Mouse (Mus musculus): ENCODE results near the gene Git2. TPM values are rescaled to one million over a fixed set of nuclear protein-coding genes. Genes with fewer than 3 reads are reported as not detected.

Git2 gene
- total and polyA plus RNA-seq, 3 experiments = 24.0 to 71.7 (median 64.9) TPM

DNA sequence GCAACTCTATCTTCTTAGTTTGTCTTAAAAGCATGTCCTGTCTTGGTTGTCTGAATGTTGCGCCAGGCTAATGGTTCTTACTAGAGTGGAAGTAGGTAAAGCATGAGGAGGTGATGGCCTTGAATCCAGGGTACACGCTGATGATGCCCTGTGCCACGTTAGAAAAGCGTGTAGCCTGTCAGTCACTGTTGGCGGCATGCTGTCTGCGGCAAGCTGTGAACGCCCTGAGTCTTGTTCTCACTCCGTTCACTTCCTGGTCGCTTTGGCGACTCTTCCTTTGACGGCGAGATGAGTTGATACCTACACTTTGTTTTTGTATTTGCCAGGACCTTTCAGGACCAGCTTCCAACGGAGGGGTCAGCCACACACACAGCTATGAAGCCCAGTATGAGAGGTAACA, 27.9 kb upstream of the Git2 start:
- no peak overlapping the region for H3K4me3 ChIP-seq (ENCODE audit: control insufficient read depth in 1 of 2, insufficient read depth in 1 of 2, low read depth in 2 of 2, low read length in 2 of 2)
- no peaks in the 10 kb centered on the region for H3K9me3 ChIP-seq (replicated peaks; ENCODE audit: insufficient read depth, low read length)
- no peaks in the 10 kb centered on the region for H3K27me3 ChIP-seq (ENCODE audit: control insufficient read depth in 1 of 2, insufficient read depth in 2 of 2, low read length in 2 of 2)
- H3K79me2 ChIP-seq (ENCODE audit: control insufficient read depth, insufficient read depth, low read length, poor library complexity) = no peaks in the 10 kb centered on the region
- no peaks in the 10 kb centered on the region; a peak in 2 of 4 replicates for H3K4me1 ChIP-seq (ENCODE audit: control insufficient read depth in 1 of 2, insufficient read depth in 2 of 2, low read length in 2 of 2)
- no peak for DNase-seq (ENCODE audit: low read depth, low spot score)
- H3K36me3 ChIP-seq (ENCODE audit: control insufficient read depth in 1 of 2, insufficient read depth in 2 of 2, low read length in 2 of 2) = peaks cover 6 to 16% of the 10 kb centered on the region in 2 experiments
- TF ChIP-seq MEF2A (IDR thresholded peaks at IDR 0.05; ENCODE audit: extremely low read depth, insufficient replicate concordance, low read depth, low read length, poor library complexity, severe bottlenecking) (no peak), ZKSCAN1 (IDR thresholded peaks at IDR 0.05; ENCODE audit: low read depth, low read length) (no peak), POLR2AphosphoS2 (IDR thresholded peaks at IDR 0.05; ENCODE audit: low read length) (no peak)
- H3K9ac ChIP-seq (ENCODE audit: control insufficient read depth, low read depth, low read length, poor library complexity, severe bottlenecking) = no peak overlapping the region
- no peak overlapping the region for H3K27ac ChIP-seq (ENCODE audit: control insufficient read depth, low read depth, low read length)

- no peak overlapping the region for H3K27ac ChIP-seq (ENCODE audit: control insufficient read depth, low read depth, low read length)
- no peaks in the 10 kb centered on the region for H3K79me2 ChIP-seq (ENCODE audit: control insufficient read depth, insufficient read depth, low read length, poor library complexity)
- H3K4me1 ChIP-seq (ENCODE audit: control insufficient read depth in 1 of 2, insufficient read depth in 2 of 2, low read length in 2 of 2) = no peaks in the 10 kb centered on the region; a peak in 2 of 4 replicates
- no peak overlapping the region for H3K4me3 ChIP-seq (ENCODE audit: control insufficient read depth in 1 of 2, insufficient read depth in 1 of 2, low read depth in 2 of 2, low read length in 2 of 2)
- H3K9me3 ChIP-seq (replicated peaks; ENCODE audit: insufficient read depth, low read length) = no peaks in the 10 kb centered on the region
- DNase-seq (ENCODE audit: low read depth, low spot score) = no peak
- H3K27me3 ChIP-seq (ENCODE audit: control insufficient read depth in 1 of 2, insufficient read depth in 2 of 2, low read length in 2 of 2) = no peaks in the 10 kb centered on the region
- H3K9ac ChIP-seq (ENCODE audit: control insufficient read depth, low read depth, low read length, poor library complexity, severe bottlenecking) = no peak overlapping the region
- TF ChIP-seq SIN3A (IDR thresholded peaks at IDR 0.05; ENCODE audit: low read length) (no peak), ZMIZ1 (IDR thresholded peaks at IDR 0.05; ENCODE audit: low read depth, low read length) (no peak), ZNF384 (IDR thresholded peaks at IDR 0.05; ENCODE audit: low read depth, low read length) (no peak), ELF1 (IDR thresholded peaks at IDR 0.05; ENCODE audit: low read depth, low read length) (no peak), TAL1 (IDR thresholded peaks at IDR 0.05; ENCODE audit: low read length) (no peak), USF2 (IDR thresholded peaks at IDR 0.05; ENCODE audit: borderline replicate concordance in 1 of 2, insufficient read depth in 1 of 2, low read depth in 1 of 2, low read length in 2 of 2) (no peak), MYC (IDR thresholded peaks at IDR 0.05; ENCODE audit: low read depth, low read length) (no peak), NRF1 (IDR thresholded peaks at IDR 0.05; ENCODE audit: insufficient read depth, low read depth, low read length, poor library complexity, severe bottlenecking) (no peak), SMC3 (IDR thresholded peaks at IDR 0.05; ENCODE audit: low read depth, low read length) (no peak), MYB (IDR thresholded peaks at IDR 0.05; ENCODE audit: low read depth, low read length) (no peak), E2F4 (IDR thresholded peaks at IDR 0.05; ENCODE audit: borderline replicate concordance, low read depth, low read length) (no peak), ZKSCAN1 (IDR thresholded peaks at IDR 0.05; ENCODE audit: low read depth, low read length) (no peak), CTCF (IDR thresholded peaks at IDR 0.05 in 2 of 3, conservative IDR thresholded peaks at IDR 0.05 in 1 of 3; ENCODE audit: control insufficient read depth in 1 of 3, insufficient read depth in 1 of 3, low read depth in 2 of 3, low read length in 3 of 3, poor library complexity in 1 of 3, severe bottlenecking in 1 of 3) (no peak), MEF2A (IDR thresholded peaks at IDR 0.05; ENCODE audit: extremely low read depth, insufficient replicate concordance, low read depth, low read length, poor library complexity, severe bottlenecking) (no peak), TCF12 (IDR thresholded peaks at IDR 0.05; ENCODE audit: low read depth, low read length) (no peak), BHLHE40 (IDR thresholded peaks at IDR 0.05; ENCODE audit: borderline replicate concordance, low read depth, low read length) (no peak), GABPA (IDR thresholded peaks at IDR 0.05; ENCODE audit: low read depth, low read length) (no peak), POLR2AphosphoS5 (IDR thresholded peaks at IDR 0.05; ENCODE audit: borderline replicate concordance, low read depth, low read length) (no peak), HCFC1 (IDR thresholded peaks at IDR 0.05; ENCODE audit: low read depth, low read length) (no peak)
- H3K36me3 ChIP-seq (ENCODE audit: control insufficient read depth in 1 of 2, insufficient read depth in 2 of 2, low read length in 2 of 2) = peaks cover 6 to 16% of the 10 kb centered on the region in 2 experiments
Observed at GRCm38 (mm10) chr5:114801841-114802240, 26.5 kb upstream of the Git2 start.
